ENCODE assay signal across 11 mouse cellular contexts in the genomic region with DNA sequence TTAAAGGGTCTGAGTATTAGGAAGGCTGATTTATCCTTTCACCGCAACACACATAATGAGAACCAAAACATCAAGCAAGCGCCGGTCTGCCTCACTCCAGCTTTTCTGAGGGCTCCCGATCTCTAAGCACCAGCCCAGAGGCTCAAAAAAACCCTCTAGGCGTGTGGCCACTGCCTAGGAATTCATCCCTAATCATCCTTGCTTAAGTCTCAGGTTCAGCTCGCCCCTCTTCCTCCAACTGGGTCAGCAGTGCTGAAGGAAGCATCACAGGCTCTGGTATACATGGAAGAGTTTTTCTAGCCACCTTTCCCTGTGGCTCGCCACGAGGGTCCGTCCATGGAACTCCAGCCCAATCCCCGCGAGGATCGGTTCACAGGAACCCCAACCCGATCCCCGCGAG. TPM values are rescaled to one million over a fixed set of nuclear protein-coding genes. Genes with fewer than 3 reads are reported as not detected.
A peak's percentile ranks its signal among the peaks of the same experiment; 100 is the strongest.
DNase-seq lines count a peak whose midpoint lies in the region; ATAC-seq lines count a peak whose summit lies in the region.
"Had no signal": no experiment of that assay in that cellular context is flagged by ENCODE, and none has a peak within 500 bp of the region (broad histone marks: within the 10 kb centered on the region; RNA-seq: fewer than 3 reads in every experiment).

No protein-coding gene starts in this region.

- peaks cover 19% of the 10 kb centered on the region for H3K9me3 ChIP-seq in erythroblast, embryonic 14.5 days (ENCODE audit: control insufficient read depth, low read length)
- H3K9me3 ChIP-seq in hindbrain, embryonic 12.5 days (replicated peaks) = peaks cover 10% of the 10 kb centered on the region; the same call in 1 of the 2 replicates
- peaks cover 19% of the 10 kb centered on the region for H3K9me3 ChIP-seq in midbrain, embryonic 10.5 days (replicated peaks)

- H3K4me1 ChIP-seq in erythroblast, embryonic 14.5 days (ENCODE audit: control insufficient read depth) = no peaks in the 10 kb centered on the region
- peaks cover 9% of the 10 kb centered on the region; the same call in 1 of the 2 replicates for H3K4me1 ChIP-seq in hindbrain, embryonic 12.5 days
- peaks cover 22% of the 10 kb centered on the region; the same call in 1 of the 2 replicates for H3K4me1 ChIP-seq in midbrain, embryonic 10.5 days

- peak overlapping the region; percentile 31 for H3K4me3 ChIP-seq in erythroblast, embryonic 14.5 days (replicated peaks)
- peak overlapping the region; percentile 34 for H3K4me3 ChIP-seq in hindbrain, embryonic 12.5 days
- H3K4me3 ChIP-seq in midbrain, embryonic 10.5 days = peak overlapping the region; percentile 54

- ATAC-seq in erythroblast, adult 5-6 weeks (replicated peaks; ENCODE audit: low FRiP score, poor library complexity, severe bottlenecking) = no peak
- no peak for ATAC-seq in hindbrain, embryonic 12.5 days (ENCODE audit: low FRiP score)

- 39% methylated on average over 15 of the region's 15 CpGs for WGBS in hindbrain, embryonic 12.5 days
- WGBS in midbrain, embryonic 10.5 days = 56% methylated on average over 15 of the region's 15 CpGs

- H3K9ac ChIP-seq in hindbrain, embryonic 12.5 days = 0 out of 2 replicates have a peak overlapping the region, but pooled peaks have one; percentile 8

- H3K27ac ChIP-seq in hindbrain, embryonic 12.5 days = no peak overlapping the region
- no peak overlapping the region for H3K27ac ChIP-seq in midbrain, embryonic 10.5 days (replicated peaks)
- H3K27ac ChIP-seq: macrophage had no signal

- DNase-seq in NIH3T3 (ENCODE audit: low read depth) = peak; percentile 44
- no peak for DNase-seq in midbrain, embryonic 10.5 days (ENCODE audit: low spot score)
- no peak for DNase-seq in cerebellum, postnatal 36 days
- DNase-seq in T-cell, adult 2 months (ENCODE audit: low spot score) = no peak
- DNase-seq in urinary bladder, postnatal 25 days (ENCODE audit: low spot score) = no peak
- DNase-seq: gastrocnemius, postnatal 14 days; spleen, adult 18-20 months had no signal

- H3K4me2 ChIP-seq in hindbrain, embryonic 12.5 days (replicated peaks) = peak overlapping the region; percentile 57

- no peaks in the 10 kb centered on the region for H3K36me3 ChIP-seq in erythroblast, embryonic 14.5 days (ENCODE audit: control insufficient read depth)
- no peaks in the 10 kb centered on the region for H3K36me3 ChIP-seq in hindbrain, embryonic 12.5 days
- H3K36me3 ChIP-seq in midbrain, embryonic 10.5 days = no peaks in the 10 kb centered on the region

- H3K27me3 ChIP-seq in erythroblast, embryonic 14.5 days (ENCODE audit: control insufficient read depth) = peaks cover 28% of the 10 kb centered on the region
- H3K27me3 ChIP-seq in hindbrain, embryonic 12.5 days = no peaks in the 10 kb centered on the region
- H3K27me3 ChIP-seq in midbrain, embryonic 10.5 days (ENCODE audit: low read depth, poor library complexity, severe bottlenecking) = no peaks in the 10 kb centered on the region

RNA-seq across cellular contexts. Expression of gene Slc38a4, which starts 1.6 kb away (rescaled TPM):
- polyA plus RNA-seq in erythroblast, embryonic 14.5 days (2012) = 0.01 TPM in 1 of 2 replicates, not detected in the other
- total RNA-seq in erythroblast, adult 5-6 weeks (2015; ENCODE audit: low replicate concordance) = not detected in 2 replicates
- total RNA-seq in erythroblast, adult 5-6 weeks (2017; ENCODE audit: low replicate concordance) = not detected in 2 replicates
- polyA plus RNA-seq in hindbrain, embryonic 12.5 days (2016; fragmentation: Nextera tagmentation; extraction: Ambion mirVana) = 29.1 and 37.5 TPM in 2 replicates
- 24.4 and 27.3 TPM in 2 replicates for polyA plus RNA-seq in midbrain, embryonic 10.5 days (2016; fragmentation: Nextera tagmentation; extraction: Ambion mirVana)
- polyA plus RNA-seq: macrophage had no signal

Comparison
In these comparisons a context has a peak if more than half of its experiments do, and no peak if none do; other contexts are left out.
1. RNA of gene Slc38a4, which starts 1.6 kb away (polyA plus RNA-seq): 29.1 to 37.5 TPM in hindbrain, embryonic 12.5 days and 24.4 to 27.3 TPM in midbrain, embryonic 10.5 days; 0.01 TPM in erythroblast, embryonic 14.5 days; every median in the first group is over 10 times any median in the second.
2. Peak in every context shown above with its lines, with median percentiles within 50 percentile points of each other: H3K4me3 ChIP-seq.